9 mouse cellular contexts compared by ENCODE assay signal in the genomic region with DNA sequence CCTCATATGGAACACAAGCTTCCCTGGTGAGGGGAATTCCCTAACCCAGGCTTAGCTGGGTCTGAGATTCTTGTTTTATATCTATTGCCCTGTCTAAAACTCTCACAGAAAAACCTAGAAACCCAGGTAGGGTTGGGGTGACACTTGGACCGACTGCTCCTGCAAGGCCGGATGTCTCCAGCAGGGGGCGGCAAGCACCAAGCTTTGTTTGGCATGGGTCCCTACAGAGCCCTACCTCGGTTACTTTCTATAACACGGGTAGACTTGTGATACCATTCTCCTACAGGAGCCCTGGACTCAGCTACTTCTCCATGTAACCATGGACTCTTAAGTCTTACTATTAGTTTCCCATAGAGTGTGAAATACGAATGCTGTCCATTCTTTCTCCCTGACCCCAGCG. TPM values are rescaled to one million over a fixed set of nuclear protein-coding genes. Genes with fewer than 3 reads are reported as not detected.
DNase-seq lines count a peak whose midpoint lies in the region; ATAC-seq and TF ChIP-seq lines count a peak whose summit lies in the region.
"Had no signal": no experiment of that assay in that cellular context is flagged by ENCODE, and none has a peak within 500 bp of the region (broad histone marks: within the 10 kb centered on the region; RNA-seq: fewer than 3 reads in every experiment).

No protein-coding gene starts in this region.

- H3K27me3 ChIP-seq in kidney, embryonic 14.5 days (ENCODE audit: control insufficient read depth, insufficient read depth, low read length), result peaks cover 4% of the 10 kb centered on the region; the same call in 1 of the 2 replicates
- H3K27me3 ChIP-seq in liver, embryonic 12.5 days (replicated peaks), result peaks cover 16% of the 10 kb centered on the region
- peaks cover 5% of the 10 kb centered on the region; the same call in 1 of the 2 replicates for H3K27me3 ChIP-seq in neural tube, embryonic 11.5 days (ENCODE audit: control insufficient read depth, insufficient read depth, low read length)
- H3K27me3 ChIP-seq in stomach, postnatal 0 days (ENCODE audit: control insufficient read depth, insufficient read depth, low read length), result no peaks in the 10 kb centered on the region

- H3K4me3 ChIP-seq in kidney, embryonic 14.5 days (ENCODE audit: low read length), result no peak overlapping the region
- H3K4me3 ChIP-seq in liver, embryonic 12.5 days, result no peak overlapping the region
- H3K4me3 ChIP-seq in neural tube, embryonic 11.5 days (ENCODE audit: low read depth, low read length), result no peak overlapping the region
- no peak overlapping the region for H3K4me3 ChIP-seq in stomach, postnatal 0 days (ENCODE audit: low read depth, low read length)
- H3K4me3 ChIP-seq: embryonic facial prominence, embryonic 13.5 days had no signal

- H3K9ac ChIP-seq in kidney, embryonic 14.5 days (ENCODE audit: low read depth, low read length), result no peak overlapping the region
- H3K9ac ChIP-seq in liver, embryonic 12.5 days, result no peak overlapping the region
- no peak overlapping the region for H3K9ac ChIP-seq in neural tube, embryonic 11.5 days (ENCODE audit: low read length)
- H3K9ac ChIP-seq in stomach, postnatal 0 days (ENCODE audit: low read length), result no peak overlapping the region
- H3K9ac ChIP-seq: embryonic facial prominence, embryonic 13.5 days had no signal

- DNase-seq in 3T3-L1 (ENCODE audit: low read depth, low spot score), result peak; percentile 77
- peak; percentile 79 for DNase-seq in ZHBTc4 (ENCODE audit: low read depth, low spot score)
- DNase-seq in embryo, embryonic 10.5 days (ENCODE audit: low spot score), result peak; percentile 83
- DNase-seq in neural tube, embryonic 11.5 days (ENCODE audit: low spot score), result peak; percentile 79
- DNase-seq in stomach, postnatal 0 days (ENCODE audit: low spot score), result peak; percentile 89

- no peak for TF ChIP-seq EP300 in stomach, postnatal 0 days (optimal IDR thresholded peaks at IDR 0.05)

- H3K9me3 ChIP-seq in kidney, embryonic 14.5 days (ENCODE audit: control insufficient read depth, low read length), result no peaks in the 10 kb centered on the region
- H3K9me3 ChIP-seq in liver, embryonic 12.5 days (replicated peaks), result no peaks in the 10 kb centered on the region
- no peaks in the 10 kb centered on the region for H3K9me3 ChIP-seq in neural tube, embryonic 11.5 days (ENCODE audit: control insufficient read depth, low read length)
- no peaks in the 10 kb centered on the region for H3K9me3 ChIP-seq in stomach, postnatal 0 days (ENCODE audit: control insufficient read depth, low read length)
- H3K9me3 ChIP-seq: embryonic facial prominence, embryonic 13.5 days had no signal

- peak; percentile 37 for ATAC-seq in granulocyte monocyte progenitor cell, adult 5-6 weeks (replicated peaks; ENCODE audit: poor library complexity, severe bottlenecking)
- ATAC-seq in kidney, embryonic 14.5 days (ENCODE audit: low FRiP score, low TSS enrichment), result peak; percentile 38; the same call in 1 of the 2 replicates
- ATAC-seq in liver, embryonic 12.5 days, result peak; percentile 64
- 0 out of 2 replicates have a peak, but pooled peaks have one; percentile 33 for ATAC-seq in neural tube, embryonic 11.5 days (ENCODE audit: insufficient read depth, low FRiP score, low TSS enrichment)
- peak; percentile 33 for ATAC-seq in stomach, postnatal 0 days (ENCODE audit: low FRiP score, low TSS enrichment)

- no peak overlapping the region for H3K4me2 ChIP-seq in kidney, embryonic 14.5 days (replicated peaks; ENCODE audit: low read depth, low read length)
- no peak overlapping the region for H3K4me2 ChIP-seq in liver, embryonic 12.5 days
- H3K4me2 ChIP-seq in neural tube, embryonic 11.5 days (ENCODE audit: low read depth), result no peak overlapping the region
- H3K4me2 ChIP-seq in stomach, postnatal 0 days (replicated peaks; ENCODE audit: low read depth), result no peak overlapping the region
- H3K4me2 ChIP-seq: embryonic facial prominence, embryonic 13.5 days had no signal

- H3K27ac ChIP-seq in kidney, embryonic 14.5 days (ENCODE audit: low read depth, low read length), result no peak overlapping the region
- no peak overlapping the region for H3K27ac ChIP-seq in liver, embryonic 12.5 days
- no peak overlapping the region for H3K27ac ChIP-seq in neural tube, embryonic 11.5 days (ENCODE audit: low read depth, low read length)
- no peak overlapping the region for H3K27ac ChIP-seq in stomach, postnatal 0 days (replicated peaks)
- H3K27ac ChIP-seq: embryonic facial prominence, embryonic 13.5 days had no signal

- 21% methylated on average over 7 of the region's 7 CpGs for WGBS in kidney, embryonic 14.5 days
- 19% methylated on average over 7 of the region's 7 CpGs for WGBS in liver, embryonic 12.5 days (ENCODE audit: insufficient replicate concordance)
- 21% methylated on average over 7 of the region's 7 CpGs for WGBS in neural tube, embryonic 11.5 days
- WGBS in stomach, postnatal 0 days, result 21% methylated on average over 7 of the region's 7 CpGs

- TF ChIP-seq CTCF in stomach, postnatal 0 days (IDR thresholded peaks at IDR 0.05; ENCODE audit: low read depth), result peak; percentile 96

- H3K4me1 ChIP-seq in kidney, embryonic 14.5 days (ENCODE audit: control insufficient read depth, insufficient read depth, low read length), result 0 out of 2 replicates have a peak, but pooled peaks cover 3% of the 10 kb centered on the region
- peaks cover 26% of the 10 kb centered on the region for H3K4me1 ChIP-seq in liver, embryonic 12.5 days
- H3K4me1 ChIP-seq in neural tube, embryonic 11.5 days (ENCODE audit: control insufficient read depth, insufficient read depth, low read length), result no peaks in the 10 kb centered on the region
- no peaks in the 10 kb centered on the region for H3K4me1 ChIP-seq in stomach, postnatal 0 days (replicated peaks; ENCODE audit: control insufficient read depth, insufficient read depth)
- H3K4me1 ChIP-seq: embryonic facial prominence, embryonic 13.5 days had no signal

- no peaks in the 10 kb centered on the region for H3K36me3 ChIP-seq in kidney, embryonic 14.5 days (ENCODE audit: control insufficient read depth, insufficient read depth, low read length)
- H3K36me3 ChIP-seq in liver, embryonic 12.5 days, result no peaks in the 10 kb centered on the region
- H3K36me3 ChIP-seq in neural tube, embryonic 11.5 days (ENCODE audit: control insufficient read depth, insufficient read depth, low read length), result no peaks in the 10 kb centered on the region; the same call in 1 of the 2 replicates
- no peaks in the 10 kb centered on the region; the same call in 1 of the 2 replicates for H3K36me3 ChIP-seq in stomach, postnatal 0 days (ENCODE audit: control insufficient read depth, insufficient read depth, low read length)
- H3K36me3 ChIP-seq: embryonic facial prominence, embryonic 13.5 days had no signal

RNA-seq across cellular contexts. Expression of gene Fam241b, which starts 43.2 kb away (rescaled TPM):
- not detected in 2 replicates for total RNA-seq in granulocyte monocyte progenitor cell, adult 5-6 weeks (2014; fragmentation: Nextera tagmentation)
- not detected in 2 replicates for total RNA-seq in granulocyte monocyte progenitor cell, adult 5-6 weeks (2017)
- polyA plus RNA-seq in kidney, embryonic 14.5 days (2014; fragmentation: Nextera tagmentation; extraction: Ambion mirVana), result 3.8 and 9.8 TPM in 2 replicates
- 0.63 and 1.1 TPM in 2 replicates for polyA plus RNA-seq in liver, embryonic 12.5 days (2016; fragmentation: Nextera tagmentation; extraction: Ambion mirVana)
- polyA plus RNA-seq in neural tube, embryonic 11.5 days (2014; fragmentation: Nextera tagmentation; extraction: Ambion mirVana), result 9.5 and 10.9 TPM in 2 replicates
- polyA plus RNA-seq in stomach, postnatal 0 days (2015; fragmentation: Nextera tagmentation; extraction: Ambion mirVana), result 30.6 and 33.4 TPM in 2 replicates

RNA-seq across cellular contexts. Expression of gene Tspan15, which starts 44.2 kb away (rescaled TPM):
- total RNA-seq in granulocyte monocyte progenitor cell, adult 5-6 weeks (2014; fragmentation: Nextera tagmentation), result not detected in 2 replicates
- 0.13 TPM in 1 of 2 replicates, not detected in the other for total RNA-seq in granulocyte monocyte progenitor cell, adult 5-6 weeks (2017)
- polyA plus RNA-seq in kidney, embryonic 14.5 days (2014; fragmentation: Nextera tagmentation; extraction: Ambion mirVana), result 31.4 and 36.0 TPM in 2 replicates
- 8.9 and 11.6 TPM in 2 replicates for polyA plus RNA-seq in liver, embryonic 12.5 days (2016; fragmentation: Nextera tagmentation; extraction: Ambion mirVana)
- 8.6 and 8.9 TPM in 2 replicates for polyA plus RNA-seq in neural tube, embryonic 11.5 days (2014; fragmentation: Nextera tagmentation; extraction: Ambion mirVana)
- 97.4 and 112 TPM in 2 replicates for polyA plus RNA-seq in stomach, postnatal 0 days (2015; fragmentation: Nextera tagmentation; extraction: Ambion mirVana)

RNA-seq across cellular contexts. Expression of gene Neurog3, which starts 54.0 kb away (rescaled TPM):
- total RNA-seq in granulocyte monocyte progenitor cell, adult 5-6 weeks (2014; fragmentation: Nextera tagmentation), result not detected in 2 replicates
- not detected in 2 replicates for total RNA-seq in granulocyte monocyte progenitor cell, adult 5-6 weeks (2017)
- 0.27 TPM in 1 of 2 replicates, not detected in the other for polyA plus RNA-seq in kidney, embryonic 14.5 days (2014; fragmentation: Nextera tagmentation; extraction: Ambion mirVana)
- not detected in 2 replicates for polyA plus RNA-seq in liver, embryonic 12.5 days (2016; fragmentation: Nextera tagmentation; extraction: Ambion mirVana)
- polyA plus RNA-seq in neural tube, embryonic 11.5 days (2014; fragmentation: Nextera tagmentation; extraction: Ambion mirVana), result 11.2 and 14.7 TPM in 2 replicates
- polyA plus RNA-seq in stomach, postnatal 0 days (2015; fragmentation: Nextera tagmentation; extraction: Ambion mirVana), result 0.79 and 1.2 TPM in 2 replicates
- polyA plus RNA-seq: embryonic facial prominence, embryonic 13.5 days had no signal
